Mouse (Mus musculus): Measurements from ENCODE around the gene Ankrd34c. TPM values are rescaled to one million over a fixed set of nuclear protein-coding genes. Genes with fewer than 3 reads are reported as not detected.

Ankrd34c gene
- not detected in 2 replicates for polyA plus RNA-seq (2015; fragmentation: Nextera tagmentation; extraction: Ambion mirVana)

DNA sequence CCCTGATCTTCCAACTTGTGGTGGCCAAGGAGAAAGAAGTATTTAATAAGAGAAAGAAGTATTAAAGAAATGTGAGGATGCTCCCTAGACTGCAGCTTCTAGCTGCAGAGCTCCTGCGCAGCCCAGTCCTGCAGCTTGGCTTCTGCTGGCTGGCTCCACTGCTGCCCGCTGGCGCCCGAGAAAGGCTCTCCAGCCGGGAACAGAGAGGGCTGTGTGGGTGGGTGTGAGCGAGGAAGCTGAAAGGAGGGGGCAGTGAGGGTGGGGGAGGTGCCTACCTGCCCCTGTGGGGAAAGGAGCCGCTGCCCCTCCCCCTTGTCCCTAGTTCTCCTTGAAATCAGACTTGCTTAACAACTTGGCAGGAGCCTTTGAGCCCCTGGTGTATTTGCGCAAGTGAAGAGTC lies at the start of gene Ankrd34c:
Ankrd34c (minus strand) TSS at position 181 of the 400 bp plus-strand sequence.

DNA sequence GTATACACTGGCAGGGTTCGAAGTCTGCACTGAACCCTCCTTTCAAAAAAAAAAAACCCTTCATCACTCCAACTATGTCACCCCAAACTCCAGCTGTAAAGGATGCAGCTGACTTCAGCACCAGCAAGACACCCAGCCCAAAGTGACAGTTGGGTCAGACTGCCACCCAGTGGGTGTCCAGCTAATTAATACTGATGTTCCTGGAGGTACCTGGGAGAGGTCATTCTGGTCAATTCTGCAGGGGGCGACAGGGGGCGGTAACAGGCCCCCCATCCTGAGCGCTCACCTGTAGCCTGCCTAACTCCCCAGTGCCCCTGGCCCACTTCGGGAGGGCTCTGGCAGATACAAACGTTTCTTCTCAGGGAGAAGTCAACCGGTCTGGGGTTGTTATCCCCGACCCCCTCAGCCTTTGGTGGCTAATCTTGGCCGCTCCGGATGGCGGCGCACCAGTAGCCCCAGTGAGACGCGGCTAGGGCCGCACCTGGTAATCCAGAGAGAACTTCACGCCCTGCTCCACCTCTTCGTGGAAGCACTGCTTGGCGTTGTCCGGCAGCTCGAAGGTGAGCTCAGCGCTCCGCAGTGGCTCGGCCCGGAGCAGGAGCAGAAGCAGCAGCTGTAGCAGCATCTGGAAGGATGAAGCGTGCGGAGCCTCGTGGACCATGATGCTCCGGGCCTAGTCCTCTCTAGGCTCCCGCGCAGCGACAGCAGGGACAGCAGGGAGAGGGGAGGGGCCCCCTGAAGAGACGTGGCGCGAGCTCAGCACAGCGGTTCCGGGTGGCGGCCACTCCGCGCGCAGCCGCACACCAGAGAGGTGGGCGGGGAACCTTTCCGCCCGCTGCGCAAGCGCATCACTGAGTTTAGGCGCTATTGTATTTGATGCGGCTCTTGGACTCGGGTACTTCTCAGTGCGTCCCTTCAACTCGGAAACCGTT lies 33.7 kb downstream of the Ankrd34c start, which contains the start of gene Tmed3:
Tmed3 (minus strand) TSS at position 804 of the 932 bp plus-strand sequence.

Other genes starting within 250 kb of the Ankrd34c start
- not detected in 2 replicates for gene Minar1, start 115.3 kb downstream of the Ankrd34c start, polyA plus RNA-seq (2015; fragmentation: Nextera tagmentation; extraction: Ambion mirVana)
- gene Tmed3, start 33.4 kb downstream of the Ankrd34c start, polyA plus RNA-seq (2015; fragmentation: Nextera tagmentation; extraction: Ambion mirVana) = 58.8 and 72.6 TPM in 2 replicates
- gene Rasgrf1, start 171.4 kb upstream of the Ankrd34c start, polyA plus RNA-seq (2015; fragmentation: Nextera tagmentation; extraction: Ambion mirVana) = 0.06 TPM in 1 of 2 replicates, not detected in the other

Measured in spleen, postnatal 0 days (tissue).